Comparison of ENCODE assay signal across 8 mouse cellular contexts in genomic region chr6:47672741-47673140, GRCm38 (mm10).
DNase-seq lines count a peak whose midpoint lies in the region; ATAC-seq lines count a peak whose summit lies in the region.
"Not testable (repeated sequence)": the region's sequence is repeated elsewhere in the genome, so short reads cannot be mapped to it uniquely, and the experiment has no call there.

No protein-coding gene starts in this region.

- not testable (repeated sequence) for ATAC-seq in hindbrain, embryonic 15.5 days (ENCODE audit: low FRiP score, low read depth); liver, embryonic 16.5 days (ENCODE audit: low read depth)

- H3K27me3 ChIP-seq in hindbrain, embryonic 15.5 days; liver, embryonic 16.5 days (ENCODE audit: control insufficient read depth, insufficient read depth, low read depth, low read length): not testable (repeated sequence)

- H3K4me3 ChIP-seq in ES-E14 (ENCODE audit: insufficient read depth in 1 of 2, low read depth in 1 of 2, low read length in 2 of 2, poor library complexity in 1 of 2, severe bottlenecking in 1 of 2), result peak overlapping the region; percentile 33 to 57; a peak in 2 of 4 replicates
- H3K4me3 ChIP-seq in hindbrain, embryonic 15.5 days, result peak overlapping the region; percentile 37
- H3K4me3 ChIP-seq in liver, embryonic 16.5 days (ENCODE audit: low read depth, low read length), result not testable (repeated sequence)

- WGBS in hindbrain, embryonic 15.5 days, result 0% methylated on average over 3 of the region's 33 CpGs
- 6% methylated on average over 7 of the region's 33 CpGs for WGBS in liver, embryonic 16.5 days (ENCODE audit: insufficient replicate concordance)

- H3K27ac ChIP-seq in ES-E14 (ENCODE audit: insufficient read depth, low read depth, low read length, poor library complexity, severe bottlenecking); hindbrain, embryonic 15.5 days (replicated peaks); liver, embryonic 16.5 days (ENCODE audit: low read length): not testable (repeated sequence)

- not testable (repeated sequence) for H3K4me1 ChIP-seq in ES-E14 (ENCODE audit: control insufficient read depth in 2 of 2, insufficient read depth in 2 of 2, low read length in 2 of 2, poor library complexity in 1 of 2); hindbrain, embryonic 15.5 days (replicated peaks); liver, embryonic 16.5 days (ENCODE audit: control insufficient read depth, low read depth, low read length)

- not testable (repeated sequence) for H3K36me3 ChIP-seq in ES-E14 (ENCODE audit: control insufficient read depth, insufficient read depth, low read length, poor library complexity, severe bottlenecking); hindbrain, embryonic 15.5 days; liver, embryonic 16.5 days (ENCODE audit: control insufficient read depth, insufficient read depth)

- intact Hi-C loops in gastrocnemius, postnatal 36 days (cut with DNase I), result not testable (repeated sequence)

- peak overlapping the region; percentile 47 for H3K4me2 ChIP-seq in hindbrain, embryonic 15.5 days
- peak overlapping the region; percentile 46 for H3K4me2 ChIP-seq in liver, embryonic 16.5 days (ENCODE audit: low read depth, low read length)

- not testable (repeated sequence) for H3K9me3 ChIP-seq in ES-E14 (ENCODE audit: control insufficient read depth, insufficient read depth, low read depth, low read length); hindbrain, embryonic 15.5 days; liver, embryonic 16.5 days (replicated peaks; ENCODE audit: control insufficient read depth, low read length)

- DNase-seq in ES-E14 (ENCODE audit: low read depth, low spot score), result not testable (repeated sequence)
- DNase-seq in cerebellum, postnatal 36 days, result peak; percentile 47 to 56
- DNase-seq in gastrocnemius, postnatal 36 days, result peak; percentile 19 to 33
- peak; percentile 64 for DNase-seq in layer of hippocampus, adult 9-11 months
- peak; percentile 28 for DNase-seq in ovary, postnatal 10 days (ENCODE audit: low spot score)
- DNase-seq in thymus, adult 18-20 months, result peak; percentile 55 to 62

- not testable (repeated sequence) for H3K9ac ChIP-seq in ES-E14 (ENCODE audit: insufficient read depth, low read depth, low read length, poor library complexity, severe bottlenecking); hindbrain, embryonic 15.5 days; liver, embryonic 16.5 days (ENCODE audit: low read depth, low read length)

- in situ Hi-C loops in ES-E14 (cut with MboI; ENCODE audit: low sequenced_read_pairs in 2 of 2, unreplicated experiment in 2 of 2), result not testable (repeated sequence)
